Mouse (Mus musculus) cortical plate, adult 2 months (tissue): ENCODE measurements at regions not wholly inside any gene's neighbourhood (a gene's known extent, or its start where the extent isn't known, plus 50 kb on each side); places are given as distances from the start of the nearest gene placed in this dataset.
A peak's percentile ranks its signal among the peaks of the same experiment; 100 is the strongest.

Experiments
- H3K27ac ChIP-seq: fragments of 200-500 bp; 2 replicates; pipeline ENCODE4 v1.5.1; 2012; ENCODE audit warnings: low read length, control low read depth, inconsistent platforms; ENCODE audit not compliant: insufficient read depth
- H3K4me1 ChIP-seq: fragments of 200-500 bp; 2 replicates; pipeline ENCODE4 v1.6.1; 2011; ENCODE audit warnings: low read length; ENCODE audit not compliant: control insufficient read depth, insufficient read depth
- H3K4me3 ChIP-seq: fragments of 200-500 bp; 2 replicates; pipeline ENCODE4 v1.5.1; 2011; ENCODE audit warnings: mild to moderate bottlenecking, low read length, control low read depth; ENCODE audit not compliant: insufficient read depth
- CTCF ChIP-seq: fragments of 200-500 bp; IDR thresholded peaks from 2 replicates; pipeline ENCODE4 v1.5.1; 2011; ENCODE audit warnings: mild to moderate bottlenecking, control low read depth, low read length; ENCODE audit not compliant: insufficient read depth; ENCODE audit errors: extremely low read depth
- POLR2A ChIP-seq: fragments of 200-500 bp; IDR thresholded peaks from 2 replicates; pipeline ENCODE4 v1.6.1; 2011; ENCODE audit warnings: mild to moderate bottlenecking, low read length, control low read depth; ENCODE audit not compliant: insufficient read depth; ENCODE audit errors: extremely low read depth

GRCm38 (mm10) chr3:35361086-35361485, 392.8 kb upstream of the Atp11b start:
- no peak overlapping the region for H3K4me3 ChIP-seq
- no peak for TF ChIP-seq POLR2A
- TF ChIP-seq CTCF = no peak
- no peaks in the 10 kb centered on the region for H3K4me1 ChIP-seq
- no peak overlapping the region for H3K27ac ChIP-seq

- TF ChIP-seq POLR2A = no peak
Observed at GRCm38 (mm10) chr3:35365431-35365830, 388.5 kb upstream of the Atp11b start.

GRCm38 (mm10) chr3:35372276-35372675, 381.6 kb upstream of the Atp11b start:
- H3K27ac ChIP-seq = no peak overlapping the region
- no peaks in the 10 kb centered on the region for H3K4me1 ChIP-seq
- no peak overlapping the region for H3K4me3 ChIP-seq
- TF ChIP-seq POLR2A (no peak), CTCF (no peak)

More at GRCm38 (mm10) chr3:35365431-35365830, 388.5 kb upstream of the Atp11b start:
- H3K4me1 ChIP-seq = no peaks in the 10 kb centered on the region
- H3K4me3 ChIP-seq = no peak overlapping the region
- no peak overlapping the region for H3K27ac ChIP-seq

GRCm38 (mm10) chr3:35387386-35387785, 366.5 kb upstream of the Atp11b start:
- Histone ChIP-seq H3K4me3 (no peak overlapping the region), H3K4me1 (no peaks in the 10 kb centered on the region)
- TF ChIP-seq POLR2A (no peak), CTCF (no peak)

GRCm38 (mm10) chr3:35392657-35393056, 361.2 kb upstream of the Atp11b start:
- TF ChIP-seq CTCF = no peak
- no peak for TF ChIP-seq POLR2A
- Histone ChIP-seq H3K4me3 (no peak overlapping the region), H3K27ac (no peak overlapping the region), H3K4me1 (no peaks in the 10 kb centered on the region)

More at GRCm38 (mm10) chr3:35387386-35387785, 366.5 kb upstream of the Atp11b start:
- H3K27ac ChIP-seq = no peak overlapping the region

- no peak overlapping the region for H3K4me3 ChIP-seq
- no peak for TF ChIP-seq CTCF
- no peak for TF ChIP-seq POLR2A
- H3K27ac ChIP-seq = no peak overlapping the region
- no peaks in the 10 kb centered on the region for H3K4me1 ChIP-seq
Observed at GRCm38 (mm10) chr3:35400213-35400612, 353.7 kb upstream of the Atp11b start.

GRCm38 (mm10) chr3:35402666-35403065, 351.2 kb upstream of the Atp11b start:
- no peak for TF ChIP-seq POLR2A
- no peak for TF ChIP-seq CTCF
- Histone ChIP-seq H3K27ac (no peak overlapping the region), H3K4me3 (no peak overlapping the region), H3K4me1 (no peaks in the 10 kb centered on the region)

- TF ChIP-seq POLR2A (no peak), CTCF (no peak)
- Histone ChIP-seq H3K27ac (no peak overlapping the region), H3K4me1 (no peaks in the 10 kb centered on the region), H3K4me3 (no peak overlapping the region)
Observed at GRCm38 (mm10) chr3:35403952-35404351, 350.0 kb upstream of the Atp11b start.

GRCm38 (mm10) chr3:35404492-35405390, 349.2 kb upstream of the Atp11b start:
- TF ChIP-seq CTCF (no peak), POLR2A (no peak)
- Histone ChIP-seq H3K4me3 (no peak overlapping the region), H3K27ac (peak overlapping the region; percentile 20), H3K4me1 (no peaks in the 10 kb centered on the region)

GRCm38 (mm10) chr3:35405621-35406079, 348.3 kb upstream of the Atp11b start:
- Histone ChIP-seq H3K4me1 (no peaks in the 10 kb centered on the region), H3K4me3 (no peak overlapping the region), H3K27ac (no peak overlapping the region)
- no peak for TF ChIP-seq POLR2A
- TF ChIP-seq CTCF = peak; percentile 34; the same call in 1 of the 2 replicates
